Mouse (Mus musculus) lung, postnatal 14 days (tissue): ENCODE measurements around the gene Galp.
"Not testable (repeated sequence)": the region's sequence is repeated elsewhere in the genome, so short reads cannot be mapped to it uniquely, and the experiment has no call there.

ENCODE experiments used
- DNase-seq: peaks from one replicate; pipeline ENCODE4 v3.0.0; 2021

Galp gene

DNA sequence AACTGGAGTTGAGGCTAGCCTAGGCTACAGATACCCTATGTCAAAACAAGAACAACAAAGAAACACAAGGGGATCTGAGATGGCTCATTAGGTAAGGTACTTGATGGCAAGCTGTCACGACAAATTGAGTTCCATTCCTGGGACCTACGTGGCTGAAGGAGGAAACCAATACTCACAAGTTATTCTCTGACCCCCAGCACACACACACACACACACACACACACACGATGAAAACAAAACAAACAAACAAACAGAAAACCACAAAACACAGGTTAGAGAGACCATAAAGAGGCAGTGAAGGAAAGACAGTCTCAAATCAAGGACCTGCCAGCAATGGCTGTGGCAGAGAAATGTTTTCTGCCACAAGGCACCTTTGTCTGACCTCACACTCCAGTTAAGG, at the start of gene Galp:
Gene Galp, plus strand, starts transcription at position 301 of the 400 bp plus-strand sequence.
- no peak for DNase-seq

DNA sequence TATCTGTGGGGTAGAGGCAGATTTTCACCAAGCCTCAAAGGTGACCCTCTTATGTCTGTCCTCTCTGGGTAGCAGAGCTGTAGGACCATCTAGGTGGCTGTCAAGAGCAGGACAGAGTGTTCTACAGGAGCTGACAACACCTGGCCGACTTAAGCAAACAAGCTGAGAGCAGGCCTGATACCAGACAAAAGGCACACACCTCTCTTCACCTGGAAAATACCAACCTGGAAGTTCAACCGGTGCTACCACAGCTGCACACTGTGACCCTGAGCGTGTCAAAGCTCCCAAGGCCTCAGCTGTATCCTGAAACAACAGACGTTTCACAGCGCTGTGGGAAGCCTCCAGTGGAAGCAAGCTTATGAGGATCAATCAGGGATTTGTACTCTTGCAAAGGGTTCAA, 49.2 kb upstream of the Galp start:
- no peak for DNase-seq

GRCm38 (mm10) chr7:6151266-6151665, 45.6 kb upstream of the Galp start:
- DNase-seq = no peak

- no peak for DNase-seq
Observed at GRCm38 (mm10) chr7:6152036-6152435, 44.9 kb upstream of the Galp start.

- no peak for DNase-seq
Observed at GRCm38 (mm10) chr7:6153131-6153530, 43.8 kb upstream of the Galp start.

- no peak for DNase-seq
Observed at GRCm38 (mm10) chr7:6154164-6154563, 42.7 kb upstream of the Galp start.

GRCm38 (mm10) chr7:6155031-6155872, 41.6 kb upstream of the Galp start:
- DNase-seq = peak; percentile 85

GRCm38 (mm10) chr7:6155901-6156411, 40.9 kb upstream of the Galp start, which contains the start of gene Zfp787:
Gene Zfp787 (minus strand): TSS chr7:6155997.
- peak; percentile 96 for DNase-seq

DNA sequence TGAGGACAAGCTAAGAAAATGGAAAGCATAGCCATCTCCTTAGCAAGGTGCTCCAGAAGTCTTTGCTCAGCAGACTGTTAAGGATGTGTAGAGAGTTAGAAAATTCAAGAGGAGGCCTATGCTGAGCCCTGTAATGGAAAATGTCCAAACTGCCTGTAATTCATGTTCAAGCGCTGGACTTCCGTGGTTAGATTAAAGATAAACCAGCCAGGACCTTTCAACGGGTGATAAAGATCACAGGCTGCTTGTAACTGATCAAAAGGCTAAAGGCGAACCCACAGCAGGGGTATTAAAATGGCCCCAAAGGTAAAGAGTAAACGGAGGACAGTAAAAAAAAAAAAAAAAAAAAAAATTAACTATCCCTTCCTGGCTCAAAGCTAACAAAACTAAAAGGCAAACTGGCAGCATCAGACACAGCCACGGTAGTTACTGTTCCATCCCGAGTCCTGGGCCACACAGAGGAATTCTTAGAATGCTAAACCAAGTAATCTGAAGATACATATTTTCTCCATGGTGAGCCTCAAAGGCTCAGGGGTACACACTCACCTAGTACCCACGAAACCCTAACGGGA, 39.9 kb upstream of the Galp start:
- DNase-seq = no peak

GRCm38 (mm10) chr7:6157479-6157878, 39.4 kb upstream of the Galp start:
- DNase-seq = no peak

DNA sequence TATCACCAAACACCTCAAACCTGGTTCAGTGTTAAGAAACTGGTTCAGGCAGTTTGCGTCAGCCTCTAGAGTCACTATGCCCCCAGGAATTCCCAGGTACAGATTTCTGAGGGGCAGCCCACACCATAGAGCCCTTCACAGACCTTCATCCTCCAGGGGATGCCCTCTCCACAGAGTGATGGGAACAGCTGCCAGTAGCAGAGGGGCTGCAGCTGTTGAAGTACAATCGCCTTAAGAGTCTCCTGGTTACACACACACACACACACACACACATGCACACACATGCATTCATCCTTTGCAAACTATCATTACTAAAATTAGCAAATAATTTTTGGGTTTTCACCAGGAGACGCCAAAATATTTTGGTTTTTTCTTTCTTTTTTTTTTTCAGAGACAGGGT, 37.3 kb upstream of the Galp start:
- DNase-seq = no peak

DNA sequence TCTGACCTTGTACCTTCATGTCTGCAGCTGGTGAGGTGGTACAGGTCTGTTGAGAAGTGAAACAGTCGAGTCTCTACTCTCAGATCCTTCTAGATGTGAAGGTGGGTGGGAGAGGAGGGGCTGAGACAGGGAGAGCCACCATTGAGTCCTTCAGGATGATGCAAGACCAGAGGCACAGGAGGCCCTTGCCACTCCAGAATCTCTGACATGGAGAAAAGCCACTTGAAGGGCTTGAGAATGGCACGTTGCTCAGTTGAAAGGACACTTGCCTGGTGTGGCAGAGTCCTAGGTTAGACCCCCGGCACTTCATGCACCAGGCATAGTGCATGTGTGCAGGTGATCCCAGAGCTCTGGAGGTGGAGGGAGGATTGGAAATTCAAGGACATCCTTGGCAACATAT, 35.3 kb upstream of the Galp start:
- DNase-seq = no peak

DNA sequence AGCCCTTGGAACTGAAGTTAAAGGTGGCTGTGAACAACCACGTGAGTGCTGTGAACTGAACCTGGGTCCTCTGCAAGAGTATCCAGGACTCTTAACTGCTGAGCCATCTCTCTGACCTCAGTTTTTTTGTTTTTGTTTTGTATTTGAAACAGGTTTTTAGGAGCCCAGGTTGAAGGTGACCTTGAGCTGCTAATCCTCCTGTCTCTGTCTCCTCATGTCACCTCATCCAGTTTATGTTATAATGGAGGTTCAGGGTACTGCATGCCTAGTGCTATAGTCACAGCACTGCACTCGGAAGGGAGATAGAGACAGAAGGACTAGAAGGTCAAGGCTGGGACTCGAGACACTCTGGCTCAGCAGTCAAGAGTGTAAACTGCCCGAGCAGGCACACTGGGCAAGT, 34.7 kb upstream of the Galp start:
- DNase-seq = no peak

DNA sequence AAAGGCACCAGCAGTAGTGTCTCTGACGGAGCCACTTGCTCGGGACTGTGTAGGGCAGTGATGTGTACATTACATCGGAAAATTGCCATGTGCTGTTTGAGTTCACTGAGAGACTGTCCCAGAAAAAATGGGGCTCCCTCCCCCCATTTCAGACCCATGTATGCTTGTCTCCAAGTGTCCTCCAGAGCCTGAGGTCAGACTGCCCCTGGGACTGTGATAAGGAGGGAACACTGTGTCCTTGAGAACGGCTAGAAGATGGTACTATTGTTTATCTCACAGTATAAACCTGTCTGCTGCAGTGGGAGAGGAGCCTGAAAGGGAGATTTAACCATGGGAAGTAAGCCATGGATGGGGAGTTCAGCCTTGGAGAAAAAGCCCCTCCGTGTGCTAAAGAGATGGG, 32.2 kb upstream of the Galp start:
- DNase-seq = no peak

DNA sequence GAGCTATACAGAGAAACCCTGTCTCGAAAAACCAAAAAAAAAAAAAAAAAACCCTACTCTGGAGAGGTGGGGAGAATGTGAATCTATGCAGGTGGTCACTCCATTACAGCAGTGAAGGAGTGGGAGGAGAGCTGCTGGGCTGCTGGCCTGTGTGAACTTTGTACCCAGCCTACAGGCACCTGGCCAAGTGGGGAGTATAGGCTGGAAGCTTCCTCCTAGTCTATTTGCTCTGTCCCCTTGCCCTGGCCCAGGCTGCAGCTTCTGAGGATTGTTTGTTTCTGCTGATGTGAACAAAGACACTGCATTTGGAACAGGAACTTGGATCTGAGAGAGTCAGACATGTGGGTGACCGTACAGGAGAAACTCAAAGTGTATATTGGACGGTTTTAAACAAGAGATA, 27.5 kb upstream of the Galp start:
- DNase-seq = peak; percentile 51

- DNase-seq = no peak
Observed at GRCm38 (mm10) chr7:6170391-6170790, 26.5 kb upstream of the Galp start.

DNA sequence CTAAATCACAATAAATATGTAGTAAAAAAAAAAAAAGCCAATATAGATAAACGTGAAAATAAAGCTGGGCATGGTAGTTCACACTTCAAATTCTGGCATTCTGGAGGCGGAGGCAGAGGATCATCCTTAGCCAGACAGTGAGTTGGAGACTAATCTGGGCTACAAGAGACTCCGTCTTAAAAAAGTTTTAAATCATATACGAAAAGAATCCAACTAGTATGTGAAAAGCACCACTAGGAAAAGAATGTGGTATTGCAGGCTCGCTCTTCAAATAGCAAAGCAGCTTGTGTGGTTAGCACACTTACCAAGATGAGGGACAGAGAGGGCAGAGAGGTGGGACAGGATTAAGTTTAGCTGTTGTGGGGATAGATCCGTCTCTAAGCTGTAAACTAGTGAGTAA, 26.0 kb upstream of the Galp start:
- DNase-seq = no peak

DNA sequence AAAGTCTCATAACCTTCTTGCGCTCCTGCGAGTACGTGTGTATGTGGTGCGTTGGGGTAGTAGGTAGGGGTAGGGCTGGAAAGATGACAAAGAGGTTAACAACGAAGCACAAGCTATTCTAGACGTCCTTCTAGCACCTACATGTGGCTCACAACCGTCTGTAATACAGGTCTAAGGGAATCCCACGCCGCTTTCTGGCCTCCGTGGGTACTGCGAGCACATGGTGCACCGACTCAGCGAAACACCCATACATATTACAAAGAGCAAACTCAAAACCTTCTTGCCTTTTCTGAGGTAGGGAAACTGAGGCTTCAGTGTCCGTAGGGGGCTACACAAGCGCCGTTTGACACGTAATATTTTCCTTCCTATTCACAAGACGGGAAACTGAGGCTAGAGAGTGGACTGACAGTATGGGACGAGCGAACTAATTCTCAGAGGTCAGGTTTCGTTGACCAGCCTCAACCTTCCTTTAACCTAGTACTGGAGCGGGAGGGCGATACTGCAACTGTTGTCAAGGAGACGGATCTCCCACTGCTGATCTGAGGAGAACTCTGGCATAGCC, 25.4 kb upstream of the Galp start:
- peak; percentile 70 for DNase-seq

- peak; percentile 99 for DNase-seq
Observed at GRCm38 (mm10) chr7:6172006-6172649, 24.8 kb upstream of the Galp start, which contains the start of gene Zfp444. Gene Zfp444 (plus strand): TSS chr7:6172226.

DNA sequence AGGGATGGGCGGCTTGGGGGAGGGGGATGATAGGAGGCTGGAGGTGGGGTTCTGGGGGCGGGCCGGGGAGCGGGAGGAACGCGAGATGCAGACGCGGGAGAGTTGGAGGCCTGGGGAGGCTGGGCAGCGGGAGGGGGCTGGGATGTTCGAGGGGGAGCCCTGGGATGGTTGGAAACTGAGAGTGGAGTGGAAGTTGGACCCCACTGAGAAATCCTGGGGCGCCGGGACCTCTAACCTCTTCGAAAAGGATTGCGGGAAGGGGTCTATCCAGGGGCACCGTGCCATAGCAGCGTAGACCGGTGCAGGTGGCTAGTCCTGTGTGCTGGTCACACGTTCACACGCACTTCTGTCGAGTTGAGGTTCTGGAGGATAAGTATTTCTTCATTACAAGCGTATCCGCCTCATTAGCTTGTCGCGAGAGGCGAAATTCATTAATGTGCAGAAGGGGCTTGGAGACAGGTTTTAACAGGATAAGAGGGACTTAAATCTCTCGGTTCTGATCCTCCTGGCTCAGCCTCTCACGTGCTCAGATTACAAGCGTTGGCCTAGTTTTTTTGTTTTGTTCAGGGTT, 24.1 kb upstream of the Galp start:
- DNase-seq = no peak

GRCm38 (mm10) chr7:6173872-6174271, 23.0 kb upstream of the Galp start:
- no peak for DNase-seq

DNA sequence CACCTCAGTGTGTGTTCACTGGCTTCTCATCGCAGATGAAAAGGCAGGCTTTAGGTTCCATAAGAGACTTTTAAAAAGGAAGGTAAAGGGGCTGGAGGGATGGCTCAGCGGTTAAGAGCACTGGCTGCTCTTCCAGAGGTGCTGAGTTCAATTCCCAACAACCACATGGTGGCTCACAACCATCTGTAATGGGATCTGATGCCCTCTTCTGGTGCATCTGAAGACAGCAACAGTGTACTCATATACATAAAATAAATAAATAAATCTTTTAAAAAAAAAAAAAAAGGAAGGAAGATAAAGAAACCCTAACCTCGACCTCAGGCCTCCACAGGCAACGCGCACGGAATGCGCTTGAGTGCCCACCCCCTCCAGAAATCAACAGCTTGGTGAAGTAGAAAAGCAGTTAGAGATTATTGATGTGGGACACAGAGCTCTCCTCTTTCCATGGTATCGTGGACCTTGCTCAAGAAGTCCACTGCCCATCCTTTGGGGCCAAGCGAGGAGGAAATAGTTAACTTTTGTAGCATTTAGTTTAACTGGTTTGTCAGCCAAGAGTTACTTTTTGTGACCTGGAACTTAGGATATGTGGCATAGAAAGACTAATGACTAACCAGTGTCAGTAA, 22.4 kb upstream of the Galp start:
- not testable (repeated sequence) for DNase-seq

- no peak for DNase-seq
Observed at GRCm38 (mm10) chr7:6179013-6179412, 17.9 kb upstream of the Galp start.
